Comparison of ENCODE assay signal across 10 mouse cellular contexts in genomic region chr11:18437834-18438611, GRCm38 (mm10).
A peak's percentile ranks its signal among the peaks of the same experiment; 100 is the strongest.
DNase-seq lines count a peak whose midpoint lies in the region; ATAC-seq lines count a peak whose summit lies in the region.
"Had no signal": no experiment of that assay in that cellular context is flagged by ENCODE, and none has a peak within 500 bp of the region (broad histone marks: within the 10 kb centered on the region; RNA-seq: fewer than 3 reads in every experiment).

No protein-coding gene starts in this region.

- H3K27ac ChIP-seq in kidney, embryonic 14.5 days (ENCODE audit: low read depth, low read length) = no peak overlapping the region
- H3K27ac ChIP-seq in kidney, embryonic 16.5 days (ENCODE audit: low read length) = no peak overlapping the region
- no peak overlapping the region for H3K27ac ChIP-seq in heart, embryonic 11.5 days (ENCODE audit: low read depth, low read length)
- H3K27ac ChIP-seq: midbrain, embryonic 10.5 days had no signal

- no peaks in the 10 kb centered on the region for H3K9me3 ChIP-seq in kidney, embryonic 14.5 days (ENCODE audit: control insufficient read depth, low read length)
- no peaks in the 10 kb centered on the region for H3K9me3 ChIP-seq in kidney, embryonic 16.5 days (ENCODE audit: low read length)
- H3K9me3 ChIP-seq in heart, embryonic 11.5 days (replicated peaks; ENCODE audit: control insufficient read depth, low read length) = no peaks in the 10 kb centered on the region
- H3K9me3 ChIP-seq: midbrain, embryonic 10.5 days had no signal

- no peaks in the 10 kb centered on the region for H3K27me3 ChIP-seq in kidney, embryonic 14.5 days (ENCODE audit: control insufficient read depth, insufficient read depth, low read length)
- H3K27me3 ChIP-seq in kidney, embryonic 16.5 days (ENCODE audit: insufficient read depth, low read length) = no peaks in the 10 kb centered on the region
- H3K27me3 ChIP-seq in heart, embryonic 11.5 days (ENCODE audit: control insufficient read depth, insufficient read depth, low read length) = no peaks in the 10 kb centered on the region

- no peaks in the 10 kb centered on the region for H3K4me1 ChIP-seq in kidney, embryonic 14.5 days (ENCODE audit: control insufficient read depth, insufficient read depth, low read length)
- H3K4me1 ChIP-seq in kidney, embryonic 16.5 days (ENCODE audit: insufficient read depth, low read length) = no peaks in the 10 kb centered on the region
- H3K4me1 ChIP-seq in heart, embryonic 11.5 days (ENCODE audit: control insufficient read depth, insufficient read depth, low read length) = no peaks in the 10 kb centered on the region
- H3K4me1 ChIP-seq: midbrain, embryonic 10.5 days had no signal

- WGBS in kidney, embryonic 14.5 days = 20% methylated on average over 6 of the region's 6 CpGs
- 22% methylated on average over 6 of the region's 6 CpGs for WGBS in kidney, embryonic 16.5 days
- 60% methylated on average over 6 of the region's 6 CpGs for WGBS in heart, embryonic 11.5 days (ENCODE audit: insufficient replicate concordance)

- no peak overlapping the region for H3K4me2 ChIP-seq in kidney, embryonic 14.5 days (replicated peaks; ENCODE audit: low read depth, low read length)
- no peak overlapping the region for H3K4me2 ChIP-seq in kidney, embryonic 16.5 days (replicated peaks; ENCODE audit: low read depth, low read length)
- H3K4me2 ChIP-seq in heart, embryonic 11.5 days = no peak overlapping the region

- no peak overlapping the region for H3K9ac ChIP-seq in kidney, embryonic 14.5 days (ENCODE audit: low read depth, low read length)
- no peak overlapping the region for H3K9ac ChIP-seq in kidney, embryonic 16.5 days (replicated peaks; ENCODE audit: low read length)
- H3K9ac ChIP-seq in heart, embryonic 11.5 days (ENCODE audit: low read depth, low read length) = no peak overlapping the region

- H3K4me3 ChIP-seq in kidney, embryonic 14.5 days (ENCODE audit: low read length) = no peak overlapping the region
- H3K4me3 ChIP-seq in kidney, embryonic 16.5 days (ENCODE audit: low read length) = no peak overlapping the region
- no peak overlapping the region for H3K4me3 ChIP-seq in heart, embryonic 11.5 days (ENCODE audit: low read depth, low read length)
- H3K4me3 ChIP-seq: midbrain, embryonic 10.5 days had no signal

- ATAC-seq in kidney, embryonic 14.5 days (ENCODE audit: low FRiP score, low TSS enrichment) = peak; percentile 91
- peak; percentile 83 for ATAC-seq in kidney, embryonic 16.5 days (ENCODE audit: low FRiP score, low TSS enrichment)
- no peak for ATAC-seq in megakaryocyte progenitor cell, adult 5-6 weeks (replicated peaks; ENCODE audit: poor library complexity)
- no peak for ATAC-seq in heart, embryonic 11.5 days (replicated peaks; ENCODE audit: insufficient number of reproducible peaks, low FRiP score, low TSS enrichment)

- no peaks in the 10 kb centered on the region for H3K36me3 ChIP-seq in kidney, embryonic 14.5 days (ENCODE audit: control insufficient read depth, insufficient read depth, low read length)
- H3K36me3 ChIP-seq in kidney, embryonic 16.5 days (ENCODE audit: insufficient read depth, low read length) = no peaks in the 10 kb centered on the region
- H3K36me3 ChIP-seq in heart, embryonic 11.5 days (ENCODE audit: control insufficient read depth, insufficient read depth, low read length) = no peaks in the 10 kb centered on the region
- H3K36me3 ChIP-seq: midbrain, embryonic 10.5 days had no signal

- no peak for DNase-seq in kidney, adult 18-20 months
- DNase-seq in brain, adult 2 months (ENCODE audit: low read depth, low spot score) = peak; percentile 77
- peak; percentile 33 to 53 for DNase-seq in cerebellum, adult 18-20 months
- DNase-seq in urinary bladder, postnatal 10 days (ENCODE audit: low spot score) = no peak
- DNase-seq: right cerebral cortex, adult 18-20 months had no signal

Comparison
In these comparisons a context has a peak if more than half of its experiments do, and no peak if none do; other contexts are left out.
1. ATAC-seq: peak in kidney, embryonic 14.5 days (single experiment) and kidney, embryonic 16.5 days (single experiment); none in megakaryocyte progenitor cell, adult 5-6 weeks (single experiment) and heart, embryonic 11.5 days (single experiment).
2. DNase-seq: peak in brain, adult 2 months (single experiment) and cerebellum, adult 18-20 months (2 of 2); none in kidney, adult 18-20 months (single experiment) and urinary bladder, postnatal 10 days (single experiment).